Mouse (Mus musculus): ENCODE data around the gene Higd2a. TPM values are rescaled to one million over a fixed set of nuclear protein-coding genes. Genes with fewer than 3 reads are reported as not detected.

The Higd2a gene
- polyA plus RNA-seq, 2 experiments = 116 to 174 TPM

DNA sequence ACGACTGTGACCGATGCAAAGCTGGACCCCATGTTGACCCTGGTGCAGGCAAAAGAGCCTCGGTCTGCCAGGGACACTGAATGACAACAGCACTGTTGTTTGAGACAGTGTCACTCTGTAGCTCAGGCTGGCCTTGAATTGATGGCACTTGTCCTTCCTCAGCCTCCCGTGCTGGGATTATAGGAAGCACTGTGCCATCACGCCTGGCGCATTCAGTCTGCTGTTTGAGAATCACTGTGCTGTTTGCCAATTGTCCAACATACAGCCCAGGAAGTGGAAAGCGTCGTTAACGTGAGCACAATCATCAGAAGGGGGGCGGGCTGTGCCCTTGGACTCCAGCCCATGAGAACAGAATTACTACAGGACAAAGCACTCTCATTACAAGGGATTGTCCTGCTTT, 7.9 kb upstream of the Higd2a start:
- H3K27ac ChIP-seq (replicated peaks; ENCODE audit: low read depth, low read length) = no peak overlapping the region
- peaks cover 90% of the 10 kb centered on the region for H3K36me3 ChIP-seq (ENCODE audit: control insufficient read depth, insufficient read depth, low read length)
- no peak overlapping the region for H3K9ac ChIP-seq (ENCODE audit: low read depth, low read length, severe bottlenecking)
- no peaks in the 10 kb centered on the region for H3K9me3 ChIP-seq (ENCODE audit: control insufficient read depth, low read length)
- no peak for ATAC-seq (ENCODE audit: low FRiP score, low read depth)
- no peaks in the 10 kb centered on the region for H3K27me3 ChIP-seq (ENCODE audit: control insufficient read depth, insufficient read depth, low read length)
- no peak overlapping the region for H3K4me3 ChIP-seq (replicated peaks; ENCODE audit: low read length)
- no peaks in the 10 kb centered on the region for H3K4me1 ChIP-seq (ENCODE audit: control insufficient read depth, insufficient read depth, low read length)
- no peak overlapping the region for H3K4me2 ChIP-seq (replicated peaks; ENCODE audit: low read depth, low read length, severe bottlenecking)
- TF ChIP-seq POLR2A (IDR thresholded peaks at IDR 0.05; ENCODE audit: borderline replicate concordance, extremely low read depth, insufficient read depth, insufficient read length) = no peak
- DNase-seq (ENCODE audit: low spot score) = no peak
- 84% methylated on average over 10 of the region's 10 CpGs for WGBS

DNA sequence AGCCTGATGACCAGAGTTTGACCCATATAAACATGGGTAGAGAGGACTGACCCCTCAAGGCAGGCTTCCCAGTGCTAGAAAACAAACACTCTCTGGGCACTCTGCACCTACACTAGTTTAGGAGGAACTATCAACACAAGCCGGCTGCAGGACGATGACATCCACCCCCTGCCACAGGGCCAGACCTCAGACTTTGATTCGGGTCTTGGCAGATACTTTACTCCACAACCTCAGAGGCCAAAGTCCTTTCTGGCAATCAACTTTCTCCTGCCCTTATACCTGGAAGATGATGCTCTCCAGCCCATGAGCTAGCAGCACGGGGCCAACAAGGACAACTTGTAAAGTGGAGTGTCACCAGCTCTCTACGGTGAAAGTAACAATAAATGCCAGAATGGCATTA, 7.1 kb upstream of the Higd2a start:
- no peak for ATAC-seq (ENCODE audit: low FRiP score, low read depth)

DNA sequence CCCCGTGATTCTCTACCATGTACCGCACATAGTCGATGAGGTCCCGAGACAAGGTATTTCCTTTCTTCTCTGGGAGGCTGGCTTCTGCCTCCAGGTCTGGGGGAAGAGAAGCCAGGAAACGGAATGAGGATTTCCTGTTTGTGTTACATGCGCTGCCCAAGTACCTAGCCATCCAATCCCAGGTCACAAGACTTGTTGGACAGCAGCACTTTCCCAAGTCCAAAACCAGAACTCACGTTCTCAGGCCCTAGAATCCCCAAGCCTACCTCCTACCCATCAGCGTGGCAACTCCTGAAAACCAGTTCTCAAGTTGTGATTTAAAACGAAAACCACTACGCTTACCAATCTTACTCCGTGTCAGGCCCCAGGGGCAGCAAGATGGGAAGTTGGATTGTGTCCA, 4.2 kb upstream of the Higd2a start:
- Histone ChIP-seq H3K9me3 (ENCODE audit: control insufficient read depth, low read length) (no peaks in the 10 kb centered on the region), H3K4me1 (ENCODE audit: control insufficient read depth, insufficient read depth, low read length) (peaks cover 7% of the 10 kb centered on the region), H3K4me3 (replicated peaks; ENCODE audit: low read length) (no peak overlapping the region), H3K4me2 (replicated peaks; ENCODE audit: low read depth, low read length, severe bottlenecking) (no peak overlapping the region), H3K27me3 (ENCODE audit: control insufficient read depth, insufficient read depth, low read length) (no peaks in the 10 kb centered on the region), H3K36me3 (ENCODE audit: control insufficient read depth, insufficient read depth, low read length) (peaks cover 72% of the 10 kb centered on the region), H3K9ac (ENCODE audit: low read depth, low read length, severe bottlenecking) (no peak overlapping the region), H3K27ac (replicated peaks; ENCODE audit: low read depth, low read length) (no peak overlapping the region)
- WGBS = 89% methylated on average over 11 of the region's 11 CpGs
- no peak for DNase-seq (ENCODE audit: low spot score)
- ATAC-seq (ENCODE audit: low FRiP score, low read depth) = no peak
- no peak for TF ChIP-seq POLR2A (IDR thresholded peaks at IDR 0.05; ENCODE audit: borderline replicate concordance, extremely low read depth, insufficient read depth, insufficient read length)

More for the DNA sequence above, 7.1 kb upstream of the Higd2a start:
- Histone ChIP-seq H3K4me1 (ENCODE audit: control insufficient read depth, insufficient read depth, low read length) (no peaks in the 10 kb centered on the region), H3K4me3 (replicated peaks; ENCODE audit: low read length) (no peak overlapping the region), H3K9ac (ENCODE audit: low read depth, low read length, severe bottlenecking) (no peak overlapping the region), H3K9me3 (ENCODE audit: control insufficient read depth, low read length) (no peaks in the 10 kb centered on the region), H3K27me3 (ENCODE audit: control insufficient read depth, insufficient read depth, low read length) (no peaks in the 10 kb centered on the region), H3K27ac (replicated peaks; ENCODE audit: low read depth, low read length) (no peak overlapping the region), H3K36me3 (ENCODE audit: control insufficient read depth, insufficient read depth, low read length) (peaks cover 94% of the 10 kb centered on the region), H3K4me2 (replicated peaks; ENCODE audit: low read depth, low read length, severe bottlenecking) (no peak overlapping the region)
- DNase-seq (ENCODE audit: low spot score) = no peak
- TF ChIP-seq POLR2A (IDR thresholded peaks at IDR 0.05; ENCODE audit: borderline replicate concordance, extremely low read depth, insufficient read depth, insufficient read length) = no peak
- WGBS = 91% methylated on average over 5 of the region's 5 CpGs

DNA sequence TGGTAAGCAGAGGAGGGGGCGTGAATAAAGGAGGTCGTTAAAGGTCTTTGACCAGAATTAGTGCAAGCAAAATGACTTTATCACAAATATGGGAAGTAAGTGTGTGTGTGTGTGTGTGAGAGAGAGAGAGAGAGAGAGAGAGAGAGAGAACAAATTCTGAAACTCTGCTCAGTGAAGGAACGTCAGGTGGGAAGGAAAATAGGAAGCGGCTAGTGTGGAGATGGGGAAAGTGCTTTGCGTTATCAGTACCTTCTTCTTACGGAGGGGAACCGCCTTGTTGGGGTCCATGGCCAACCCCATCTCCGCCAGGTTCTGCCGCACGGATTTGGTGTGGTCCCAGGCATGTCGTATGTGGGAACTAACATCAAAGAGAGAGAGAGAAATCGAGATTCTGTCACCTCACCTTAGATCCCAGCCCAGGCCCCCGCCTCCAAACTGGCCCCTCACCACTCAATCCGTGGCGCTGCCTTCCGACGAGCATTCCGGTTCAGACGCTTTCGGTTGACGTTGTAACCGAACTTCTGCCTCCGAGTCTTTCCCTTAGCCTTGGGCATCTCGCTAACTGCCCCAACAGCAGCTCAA, 502 bp upstream of the Higd2a start:
- Histone ChIP-seq H3K27me3 (ENCODE audit: control insufficient read depth, insufficient read depth, low read length) (no peaks in the 10 kb centered on the region), H3K27ac (replicated peaks; ENCODE audit: low read depth, low read length) (no peak overlapping the region), H3K4me3 (replicated peaks; ENCODE audit: low read length) (peak overlapping the region; percentile 80), H3K9me3 (ENCODE audit: control insufficient read depth, low read length) (no peaks in the 10 kb centered on the region), H3K4me1 (ENCODE audit: control insufficient read depth, insufficient read depth, low read length) (peaks cover 14% of the 10 kb centered on the region), H3K36me3 (ENCODE audit: control insufficient read depth, insufficient read depth, low read length) (peaks cover 43% of the 10 kb centered on the region), H3K4me2 (replicated peaks; ENCODE audit: low read depth, low read length, severe bottlenecking) (peak overlapping the region; percentile 64), H3K9ac (ENCODE audit: low read depth, low read length, severe bottlenecking) (peak overlapping the region; percentile 61)
- DNase-seq (ENCODE audit: low spot score) = no peak
- no peak for TF ChIP-seq POLR2A (IDR thresholded peaks at IDR 0.05; ENCODE audit: borderline replicate concordance, extremely low read depth, insufficient read depth, insufficient read length)
- WGBS = 3% methylated on average over 24 of the region's 24 CpGs
- peak; percentile 4; the same call in 1 of the 2 replicates for ATAC-seq (ENCODE audit: low FRiP score, low read depth)

DNA sequence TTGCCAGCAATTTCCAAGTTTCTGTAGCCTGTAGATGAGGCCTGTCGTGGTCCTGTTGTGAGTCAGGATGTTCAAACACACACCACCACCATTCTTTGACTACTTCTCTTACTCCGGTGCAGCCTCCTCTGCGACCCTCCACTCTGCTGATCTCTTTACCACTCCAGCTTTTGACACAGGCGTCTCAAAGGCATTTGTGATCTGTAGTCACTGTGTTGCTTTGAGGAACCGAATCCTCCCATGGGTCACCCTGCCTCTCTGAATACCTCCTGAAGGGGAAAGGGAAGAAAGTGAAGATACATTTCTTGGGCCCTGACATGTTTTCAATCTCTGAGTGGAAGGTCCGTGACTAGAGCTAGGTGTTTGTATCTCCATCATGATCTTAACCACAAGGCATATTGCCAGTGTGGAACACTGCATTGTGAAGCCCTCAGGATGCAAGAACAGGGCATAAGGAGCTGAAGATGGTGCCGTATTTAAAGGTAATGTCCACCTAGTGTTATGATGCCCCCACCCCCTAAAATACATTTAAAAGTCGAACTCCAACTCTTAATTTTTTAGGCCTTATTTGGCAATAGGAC, 1.9 kb downstream of the Higd2a start:
- no peaks in the 10 kb centered on the region for H3K9me3 ChIP-seq (ENCODE audit: control insufficient read depth, low read length)
- peaks cover 29% of the 10 kb centered on the region for H3K36me3 ChIP-seq (ENCODE audit: control insufficient read depth, insufficient read depth, low read length)
- no peak overlapping the region for H3K4me2 ChIP-seq (replicated peaks; ENCODE audit: low read depth, low read length, severe bottlenecking)
- no peak for TF ChIP-seq POLR2A (IDR thresholded peaks at IDR 0.05; ENCODE audit: borderline replicate concordance, extremely low read depth, insufficient read depth, insufficient read length)
- H3K27ac ChIP-seq (replicated peaks; ENCODE audit: low read depth, low read length) = no peak overlapping the region
- no peak for ATAC-seq (ENCODE audit: low FRiP score, low read depth)
- H3K4me1 ChIP-seq (ENCODE audit: control insufficient read depth, insufficient read depth, low read length) = peaks cover 14% of the 10 kb centered on the region
- 91% methylated on average over 8 of the region's 8 CpGs for WGBS
- no peak for DNase-seq (ENCODE audit: low spot score)
- no peak overlapping the region for H3K9ac ChIP-seq (ENCODE audit: low read depth, low read length, severe bottlenecking)
- H3K27me3 ChIP-seq (ENCODE audit: control insufficient read depth, insufficient read depth, low read length) = no peaks in the 10 kb centered on the region
- peak overlapping the region; percentile 80; the same call in 1 of the 2 replicates for H3K4me3 ChIP-seq (replicated peaks; ENCODE audit: low read length)
